Mouse (Mus musculus): Measurements from ENCODE around the gene Myo5c.

The Myo5c gene

DNA sequence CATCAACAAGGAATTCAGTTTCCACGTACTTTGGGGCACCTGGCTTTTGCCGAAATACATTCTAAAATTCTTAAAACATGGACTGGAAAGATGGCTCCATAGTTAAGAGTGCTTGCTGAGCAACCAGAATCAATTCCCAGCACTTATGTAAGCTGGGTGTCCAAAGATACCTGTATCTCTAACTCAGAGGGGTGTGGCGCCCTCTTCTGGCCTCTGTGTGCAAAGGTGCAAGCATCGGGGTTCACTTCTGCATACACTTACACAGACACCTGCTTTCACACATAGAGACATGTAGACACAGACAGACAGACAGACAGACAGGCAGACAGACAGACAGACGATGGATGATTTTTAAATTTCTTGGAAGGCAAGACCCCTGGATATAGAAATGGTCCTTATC lies 49.0 kb downstream of the Myo5c start:
- peak in 1 of 2 experiments; percentile 18 for DNase-seq (ENCODE audit: low spot score in 2 of 2)

- DNase-seq (ENCODE audit: low spot score in 2 of 2): no peak
Observed at GRCm38 (mm10) chr9:75282179-75282578, 50.4 kb downstream of the Myo5c start.

DNA sequence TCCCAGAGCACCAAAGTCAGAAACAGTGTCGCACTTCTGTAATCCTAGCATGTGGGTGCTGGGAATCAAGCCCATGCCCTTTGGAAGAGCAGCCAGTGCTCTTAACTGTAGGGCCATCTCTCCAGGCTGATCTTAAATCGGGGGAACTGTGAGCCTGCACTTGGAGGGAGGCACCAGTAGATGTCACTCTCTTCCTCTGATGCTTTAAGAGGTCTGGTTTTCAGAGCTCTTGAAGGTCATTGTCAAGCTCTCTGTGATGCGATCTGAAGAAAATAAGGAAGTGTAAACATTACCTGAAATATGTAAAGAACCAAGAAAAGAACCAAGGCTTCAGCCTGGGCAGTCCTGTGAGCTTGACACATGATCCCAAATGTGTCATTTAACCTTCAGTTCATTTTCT lies 51.0 kb downstream of the Myo5c start:
- peak; percentile 22 to 24 for DNase-seq (ENCODE audit: low spot score in 2 of 2)

GRCm38 (mm10) chr9:75283636-75284035 lies 51.8 kb downstream of the Myo5c start:
- DNase-seq (ENCODE audit: low spot score in 2 of 2): no peak

DNA sequence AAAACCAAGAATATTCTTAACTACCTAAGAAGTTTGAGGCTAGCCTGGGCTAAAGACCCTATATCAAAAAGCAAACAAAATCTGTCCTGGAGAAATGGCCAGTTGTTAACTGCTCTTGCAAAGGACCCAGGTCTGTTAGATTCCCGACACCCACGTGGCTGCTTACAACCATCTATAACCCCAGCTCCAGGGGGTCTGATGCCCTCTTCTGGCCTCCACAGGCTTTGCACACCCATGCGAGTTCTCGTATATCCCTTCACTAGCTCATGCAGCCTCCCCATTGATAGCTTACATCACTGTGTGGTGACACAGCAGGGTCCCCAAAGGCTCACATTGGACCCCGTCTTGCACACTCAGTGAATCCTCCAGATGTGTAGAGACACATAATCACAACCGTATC lies 53.5 kb downstream of the Myo5c start:
- no peak for DNase-seq (ENCODE audit: low spot score in 2 of 2)

DNA sequence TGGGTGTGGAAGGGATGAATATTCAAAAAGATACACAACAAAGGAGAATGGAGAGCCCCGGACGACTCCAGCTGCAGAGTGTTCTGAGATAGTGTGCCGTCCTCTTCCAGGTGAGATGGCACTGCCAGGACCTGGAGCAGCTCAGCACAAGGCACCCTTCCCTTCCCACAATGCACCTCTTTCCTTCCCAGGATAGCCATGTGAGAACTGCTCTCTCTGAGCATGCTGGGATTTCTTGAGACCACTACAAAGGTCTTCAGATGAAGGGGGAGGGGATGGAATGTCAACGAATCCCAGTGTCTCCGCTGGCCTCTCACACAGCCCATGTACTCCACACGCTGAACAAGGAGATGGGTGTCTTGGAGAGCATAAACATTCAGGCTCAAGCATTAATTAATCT lies 55.8 kb downstream of the Myo5c start:
- no peak for DNase-seq (ENCODE audit: low spot score in 2 of 2)

DNA sequence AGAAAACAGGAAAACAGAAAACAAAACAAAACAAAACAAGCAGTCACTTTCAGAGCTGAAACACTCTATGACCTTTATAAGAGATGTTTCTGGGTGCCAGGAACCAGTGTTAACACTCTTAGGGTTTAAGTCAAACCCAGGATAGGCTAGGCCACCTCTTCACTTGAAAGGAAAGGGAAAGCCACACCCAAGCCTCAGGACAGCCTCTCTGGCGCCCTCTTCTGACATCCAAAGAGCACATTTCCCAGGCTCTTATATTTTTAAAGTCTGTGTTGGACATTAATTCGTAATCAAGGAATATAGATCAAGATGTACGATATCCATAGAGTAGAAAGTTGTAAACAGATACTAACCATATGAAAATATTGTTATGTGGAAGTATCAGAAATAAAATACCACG lies 57.7 kb downstream of the Myo5c start:
- no peak for DNase-seq (ENCODE audit: low spot score in 2 of 2)

DNA sequence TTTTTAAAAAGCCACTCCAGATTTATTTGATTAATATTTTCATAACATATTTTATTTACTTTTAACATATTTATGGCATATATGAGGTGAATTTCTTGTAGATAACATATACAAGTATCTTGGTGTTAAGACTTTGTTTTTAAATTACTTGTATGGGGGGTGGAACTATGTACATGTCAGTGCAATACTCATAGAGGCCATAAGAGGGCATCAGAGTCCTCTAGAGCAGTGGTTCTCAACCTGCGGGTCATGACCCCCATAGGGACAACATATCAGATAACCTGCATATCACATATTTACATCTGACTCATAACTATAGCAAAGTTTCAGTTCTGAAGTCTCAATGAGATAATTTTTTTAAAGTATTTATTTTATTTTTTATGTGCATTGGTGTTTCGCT lies 67.5 kb downstream of the Myo5c start:
- no peak for DNase-seq (ENCODE audit: low spot score in 2 of 2)

- DNase-seq (ENCODE audit: low spot score in 2 of 2): no peak
Observed at GRCm38 (mm10) chr9:75303033-75303432, 71.2 kb downstream of the Myo5c start.

DNA sequence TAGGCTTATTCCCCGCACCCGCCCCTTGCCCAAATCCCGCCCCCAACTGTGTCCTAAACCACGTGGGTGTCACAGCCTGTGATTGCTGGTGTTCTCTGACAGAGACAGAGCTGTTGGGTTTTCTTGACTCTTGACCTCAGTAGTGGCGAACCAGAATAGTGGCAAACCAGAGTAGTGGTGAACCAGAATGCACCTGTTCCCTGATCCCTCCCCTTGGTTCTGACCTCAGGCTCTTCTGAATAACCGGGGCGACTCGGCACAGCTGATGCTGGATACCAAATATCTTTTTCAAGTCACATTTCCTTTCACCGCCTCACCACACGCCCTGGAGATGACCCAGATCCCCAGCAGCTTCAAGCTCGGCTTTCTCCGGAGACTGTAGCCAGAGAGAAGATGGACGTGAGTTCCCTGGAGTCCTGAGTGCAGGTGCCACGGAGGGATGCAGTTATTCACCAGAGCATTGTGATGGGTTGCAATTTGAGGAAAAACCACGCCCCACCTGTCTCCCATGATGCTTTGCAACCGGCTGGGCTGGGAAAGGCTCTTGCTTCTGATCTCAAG lies 72.0 kb downstream of the Myo5c start:
- no peak for DNase-seq (ENCODE audit: low spot score in 2 of 2)

DNA sequence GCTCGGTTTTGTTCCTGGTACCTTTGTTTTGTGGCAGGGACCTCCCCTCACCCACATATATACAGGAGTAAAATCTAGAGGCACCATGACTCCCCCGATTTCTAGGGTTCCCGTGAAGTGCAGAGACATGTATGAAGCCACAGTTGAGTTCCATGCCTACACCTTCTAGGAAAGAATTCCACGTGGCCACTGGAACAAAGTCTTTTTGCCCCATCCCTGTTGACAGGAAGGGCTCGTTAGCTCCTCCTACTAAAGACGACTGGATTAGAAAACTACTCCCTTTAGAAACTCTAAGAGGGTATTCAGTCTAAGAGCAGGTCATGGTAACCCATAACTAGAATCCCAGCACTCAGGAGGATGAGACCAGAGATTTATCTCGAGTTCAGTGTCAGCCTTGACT lies 72.5 kb downstream of the Myo5c start:
- DNase-seq (ENCODE audit: low spot score in 2 of 2): no peak

- no peak for DNase-seq (ENCODE audit: low spot score in 2 of 2)
Observed at GRCm38 (mm10) chr9:75306126-75306898, 74.5 kb downstream of the Myo5c start, which contains the start of gene Gnb5. TSS of gene Gnb5 (plus strand) at chr9:75306288.

- no peak for DNase-seq (ENCODE audit: low spot score in 2 of 2)
Observed at GRCm38 (mm10) chr9:75307015-75307414, 75.2 kb downstream of the Myo5c start.

DNA sequence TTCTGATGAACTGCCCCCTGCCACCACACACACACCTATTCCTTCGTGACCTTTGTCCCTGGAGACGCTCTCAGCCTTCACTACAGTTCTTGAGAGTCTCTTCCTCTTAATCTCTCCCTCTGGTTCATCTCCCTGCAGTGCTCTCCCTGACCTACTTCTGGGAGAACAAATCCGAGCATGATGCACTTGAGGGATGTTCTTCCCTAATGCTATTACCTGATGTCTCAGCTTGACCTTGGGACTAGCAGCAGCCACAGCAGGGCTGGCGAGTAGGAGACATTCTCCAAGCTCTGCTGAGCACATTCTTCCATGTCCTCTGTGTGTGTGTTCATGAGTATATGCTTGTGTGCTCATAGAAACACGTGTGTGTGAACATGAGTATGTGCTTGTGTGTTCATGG lies 76.8 kb downstream of the Myo5c start:
- no peak for DNase-seq (ENCODE audit: low spot score in 2 of 2)

- peak; percentile 24 to 38 for DNase-seq (ENCODE audit: low spot score in 2 of 2)
Observed at GRCm38 (mm10) chr9:75312008-75312407, 80.2 kb downstream of the Myo5c start.

DNA sequence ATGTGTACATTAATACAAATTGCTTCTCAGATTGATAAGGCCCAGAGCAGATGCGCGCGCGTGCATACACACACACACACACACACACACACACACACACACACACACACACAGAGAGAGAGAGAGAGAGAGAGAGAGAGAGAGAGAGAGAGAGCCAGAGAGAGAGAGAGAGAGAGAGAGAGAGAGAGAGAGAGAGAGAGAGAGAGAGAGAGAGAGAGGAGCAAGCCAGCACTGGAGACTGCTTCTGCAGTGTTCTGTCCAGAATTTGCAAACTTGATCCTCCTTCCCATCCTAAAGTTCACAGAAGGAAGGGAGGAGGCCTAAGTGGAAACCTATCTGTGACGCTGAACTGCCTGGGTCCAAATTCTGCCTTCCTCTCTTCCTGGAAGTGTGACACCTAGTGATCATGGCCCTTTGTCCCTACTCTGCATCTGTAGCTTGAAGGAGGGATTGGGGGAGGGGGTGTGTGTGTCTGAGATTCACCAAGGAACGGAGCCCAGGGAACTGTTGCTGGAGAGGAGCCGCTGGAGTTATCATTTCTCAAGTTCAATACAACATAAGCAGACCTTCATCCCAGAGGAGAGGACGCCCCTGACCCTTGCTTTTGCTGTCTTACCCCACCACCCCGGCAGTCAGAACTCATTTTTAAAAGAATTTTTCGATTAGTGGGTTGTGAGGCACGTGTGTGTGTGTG lies 81.5 kb downstream of the Myo5c start:
- no peak for DNase-seq (ENCODE audit: low spot score in 2 of 2)

DNA sequence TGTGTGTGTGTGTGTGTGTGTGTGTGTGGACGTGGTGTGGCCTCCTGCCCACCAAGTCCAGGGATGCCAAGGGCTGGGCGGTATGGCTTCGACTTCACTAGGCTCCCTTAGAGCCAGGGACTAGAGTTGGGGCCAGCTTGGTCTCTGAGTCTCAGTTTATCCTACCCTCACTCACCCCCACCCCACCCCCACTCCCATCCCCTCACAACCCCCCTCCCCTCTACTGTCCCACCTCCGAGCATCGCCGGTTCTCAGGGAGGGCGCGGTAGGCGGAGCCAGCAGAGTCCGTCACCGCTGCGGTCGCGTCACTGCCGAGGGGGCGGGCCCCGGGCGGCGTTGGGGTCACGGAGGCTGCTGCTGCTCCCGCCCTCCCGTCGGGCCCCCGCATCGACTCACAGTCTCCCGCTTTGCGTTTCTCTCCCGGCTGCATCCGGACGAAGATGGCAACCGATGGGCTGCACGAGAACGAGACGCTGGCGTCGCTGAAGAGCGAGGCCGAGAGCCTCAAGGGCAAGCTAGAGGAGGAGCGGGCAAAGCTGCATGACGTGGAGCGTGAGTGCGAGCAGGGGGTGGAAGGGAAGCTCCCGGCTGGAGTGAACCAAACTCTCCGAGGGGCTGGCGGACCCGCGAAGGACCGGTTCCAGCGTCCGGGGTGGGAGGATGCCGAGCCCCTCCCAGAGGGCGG lies 82.2 kb downstream of the Myo5c start:
- peak; percentile 56 to 58 for DNase-seq (ENCODE audit: low spot score in 2 of 2)

GRCm38 (mm10) chr9:75314517-75315105 lies 82.8 kb downstream of the Myo5c start:
- DNase-seq (ENCODE audit: low spot score in 2 of 2): no peak

- DNase-seq (ENCODE audit: low spot score in 2 of 2): no peak
Observed at GRCm38 (mm10) chr9:75315238-75315637, 83.4 kb downstream of the Myo5c start.

DNA sequence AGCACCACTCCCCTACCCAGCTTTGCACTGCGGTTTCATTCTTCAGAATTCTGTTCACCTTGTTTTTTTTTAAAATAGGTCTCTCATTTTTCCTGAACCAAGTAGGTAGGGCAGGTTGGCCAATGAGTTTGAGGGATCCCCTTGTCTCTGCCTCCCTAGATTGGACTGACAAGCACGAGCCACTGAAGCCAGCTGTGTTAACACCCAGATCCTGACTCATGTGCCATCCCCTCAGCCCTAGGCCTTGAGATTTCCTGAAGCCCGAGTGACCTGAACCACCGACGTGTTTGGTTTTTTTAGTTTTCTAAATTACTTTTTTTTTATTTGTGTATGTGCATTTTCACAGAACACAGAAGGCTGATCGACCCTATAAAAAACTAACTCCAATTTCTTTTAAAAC lies 85.0 kb downstream of the Myo5c start:
- DNase-seq (ENCODE audit: low spot score in 2 of 2): no peak

DNA sequence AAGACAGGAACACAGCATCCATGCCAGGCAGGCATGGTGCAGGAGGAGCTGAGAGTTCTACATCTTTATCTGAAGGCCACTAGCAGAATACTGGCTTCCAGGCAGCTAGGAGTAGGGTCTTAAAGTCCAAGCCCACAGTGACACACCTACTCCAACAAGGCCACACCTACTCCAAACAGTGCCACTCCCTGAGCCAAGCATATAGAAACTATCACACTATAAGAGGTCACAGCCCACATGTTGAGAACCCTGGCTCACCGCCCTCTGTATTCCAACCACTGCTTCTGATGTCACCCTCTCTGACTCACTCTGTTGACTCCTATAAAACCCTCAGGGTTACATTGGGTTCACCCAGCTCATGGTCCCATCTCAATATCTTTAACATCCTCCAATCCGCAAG lies 86.4 kb downstream of the Myo5c start:
- DNase-seq (ENCODE audit: low spot score in 2 of 2): no peak

DNA sequence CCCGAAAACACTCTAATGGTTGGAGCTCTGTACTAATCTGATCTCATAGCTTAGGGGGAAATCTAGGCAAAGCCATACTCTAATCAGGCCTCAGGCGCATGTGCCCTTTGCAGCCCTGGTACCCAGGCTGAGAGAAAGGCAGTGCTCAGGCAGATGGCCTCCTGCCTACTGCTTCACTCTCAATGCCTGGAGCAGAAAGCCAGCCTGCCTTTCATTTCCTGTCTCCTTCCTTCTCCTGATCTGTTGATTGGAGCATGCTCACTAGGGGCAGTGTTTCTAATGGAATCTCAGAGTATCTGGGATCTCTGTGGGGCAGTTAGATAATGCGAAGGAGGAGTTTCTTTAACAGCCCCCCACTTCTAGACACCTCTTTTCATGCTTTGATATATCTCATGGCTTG lies 87.5 kb downstream of the Myo5c start:
- DNase-seq (ENCODE audit: low spot score in 2 of 2): no peak
